Mouse (Mus musculus) NIH3T3 (cell line): ENCODE data around the gene Ppfibp1.

ENCODE experiments used
- DNase-seq: peaks from one replicate; pipeline ENCODE4 v3.0.0-alpha.2; 2012; ENCODE audit warnings: low read depth

Gene Ppfibp1

GRCm38 (mm10) chr6:146958694-146959093 is 70.4 kb downstream of the Ppfibp1 start:
- DNase-seq, result no peak

- peak; percentile 91 for DNase-seq
These were observed 71.8 kb downstream of the Ppfibp1 start for GRCm38 (mm10) chr6:146959908-146960680.

GRCm38 (mm10) chr6:146960956-146961355 is 72.7 kb downstream of the Ppfibp1 start:
- no peak for DNase-seq

GRCm38 (mm10) chr6:146961832-146962481 is 73.7 kb downstream of the Ppfibp1 start:
- no peak for DNase-seq

- DNase-seq, result peak; percentile 70
These were observed 75.3 kb downstream of the Ppfibp1 start for GRCm38 (mm10) chr6:146963396-146964150.

- no peak for DNase-seq
These were observed 77.0 kb downstream of the Ppfibp1 start for GRCm38 (mm10) chr6:146965139-146965772.

GRCm38 (mm10) chr6:146966446-146967019 is 78.2 kb downstream of the Ppfibp1 start:
- no peak for DNase-seq

- DNase-seq, result no peak
These were observed 79.5 kb downstream of the Ppfibp1 start for GRCm38 (mm10) chr6:146967836-146968235.

- DNase-seq, result no peak
These were observed 82.5 kb downstream of the Ppfibp1 start for GRCm38 (mm10) chr6:146970811-146971210.

- DNase-seq, result no peak
These were observed 83.1 kb downstream of the Ppfibp1 start for GRCm38 (mm10) chr6:146971366-146971765.

- DNase-seq, result no peak
These were observed 83.7 kb downstream of the Ppfibp1 start for GRCm38 (mm10) chr6:146972009-146972408.

- DNase-seq, result no peak
These were observed 84.5 kb downstream of the Ppfibp1 start for GRCm38 (mm10) chr6:146972740-146973139.

- peak; percentile 40 for DNase-seq
These were observed 85.1 kb downstream of the Ppfibp1 start for GRCm38 (mm10) chr6:146973406-146973805.

GRCm38 (mm10) chr6:146973830-146974229 is 85.5 kb downstream of the Ppfibp1 start:
- no peak for DNase-seq

- DNase-seq, result no peak
These were observed 88.2 kb downstream of the Ppfibp1 start for GRCm38 (mm10) chr6:146976446-146976845.

GRCm38 (mm10) chr6:146978691-146979114 is 90.4 kb downstream of the Ppfibp1 start:
- peak; percentile 76 for DNase-seq

GRCm38 (mm10) chr6:146979115-146979744 is 90.9 kb downstream of the Ppfibp1 start:
- peak; percentile 68 for DNase-seq

GRCm38 (mm10) chr6:146979953-146980352 is 91.7 kb downstream of the Ppfibp1 start:
- DNase-seq, result no peak

GRCm38 (mm10) chr6:146981249-146981835 is 93.1 kb downstream of the Ppfibp1 start:
- no peak for DNase-seq

- DNase-seq, result peak; percentile 66
These were observed 96.3 kb downstream of the Ppfibp1 start for GRCm38 (mm10) chr6:146984569-146984968.

- DNase-seq, result peak; percentile 90
These were observed 105.9 kb downstream of the Ppfibp1 start for GRCm38 (mm10) chr6:146994236-146994635.
